Mouse (Mus musculus) spleen, embryonic (tissue): ENCODE measurements around the gene Rps15.
"Not testable (repeated sequence)": the region's sequence is repeated elsewhere in the genome, so short reads cannot be mapped to it uniquely, and the experiment has no call there.

Source experiments
- CTCF ChIA-PET: fragments of 350-600 bp; sonication (Branson Sonifier 250); formaldehyde crosslinking; loops from one replicate; lab custom pipeline; 2022; lab: Charles Lee

Gene Rps15

DNA sequence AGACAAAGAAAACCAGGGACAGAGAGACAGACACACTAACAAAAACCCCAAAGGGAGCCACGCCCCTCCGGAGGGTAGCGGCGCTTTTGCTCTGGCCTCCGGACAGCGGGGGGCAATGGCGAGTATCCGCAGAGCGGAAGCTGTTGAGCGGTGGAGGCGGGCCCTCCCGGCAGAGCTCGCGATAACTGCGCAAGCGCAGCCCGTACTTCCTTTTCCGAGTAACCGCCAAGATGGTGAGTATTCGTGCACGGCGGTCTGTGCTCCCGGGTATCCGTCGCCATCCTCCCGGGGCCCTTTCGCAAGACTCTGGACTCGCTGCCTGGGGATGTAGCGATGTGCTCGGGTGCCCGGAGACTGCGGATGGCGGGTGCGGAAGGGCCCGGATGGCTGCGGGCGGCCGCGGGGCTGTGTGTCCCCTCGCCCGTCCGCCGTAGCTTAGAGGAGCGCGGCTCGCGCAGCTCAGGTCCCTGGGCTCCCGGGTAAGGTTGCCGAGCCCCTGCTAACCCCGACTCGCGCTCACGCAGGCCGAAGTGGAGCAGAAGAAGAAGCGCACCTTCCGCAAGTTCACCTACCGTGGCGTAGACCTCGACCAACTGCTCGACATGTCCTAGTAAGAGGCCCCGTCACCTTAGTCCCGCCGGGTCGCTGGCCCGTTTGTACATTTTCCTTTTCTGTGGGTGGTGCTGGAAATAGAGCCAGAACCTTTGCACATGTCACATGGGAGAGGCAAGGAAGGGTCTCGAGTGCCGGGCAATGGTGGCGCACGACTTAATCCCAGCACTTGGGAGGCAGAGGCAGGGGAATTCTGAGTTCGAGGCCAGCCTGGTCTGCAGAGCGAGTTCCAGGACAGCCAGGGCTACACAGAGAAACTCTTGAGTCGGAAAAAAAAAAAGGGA, at the start of gene Rps15:
Rps15 (plus strand) TSS at position 203 of the 896 bp plus-strand sequence.
- CTCF ChIA-PET = interaction anchor here (1.2 to 1.5 kb wide), 2 partner anchors 7 to 25 kb away, joined by 3 read pairs; no protein-coding TSS in a partner anchor

DNA sequence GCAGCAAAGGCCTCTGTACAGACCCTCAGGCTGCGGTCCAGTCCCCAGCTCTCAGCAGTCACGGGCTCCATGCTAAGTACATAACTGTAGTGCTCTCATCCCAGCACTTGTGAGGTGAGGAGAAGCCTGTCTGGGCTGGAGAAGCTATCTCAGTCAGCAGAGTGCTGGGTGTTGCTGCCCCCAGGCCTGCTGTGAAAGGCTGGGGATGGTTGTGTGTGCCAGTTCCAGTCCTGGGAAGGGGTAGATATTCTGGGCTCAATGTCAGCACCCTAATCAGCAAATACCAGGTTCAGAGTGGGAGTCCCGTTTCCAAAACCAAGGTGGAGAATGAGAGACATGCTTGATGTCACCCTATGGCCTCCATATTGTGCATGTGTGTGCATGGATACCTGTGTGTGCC, 49.6 kb upstream of the Rps15 start:
- CTCF ChIA-PET = interaction anchor here (0.6 kb wide), 1 partner anchor 713 kb away, joined by 3 read pairs; no protein-coding TSS in a partner anchor

DNA sequence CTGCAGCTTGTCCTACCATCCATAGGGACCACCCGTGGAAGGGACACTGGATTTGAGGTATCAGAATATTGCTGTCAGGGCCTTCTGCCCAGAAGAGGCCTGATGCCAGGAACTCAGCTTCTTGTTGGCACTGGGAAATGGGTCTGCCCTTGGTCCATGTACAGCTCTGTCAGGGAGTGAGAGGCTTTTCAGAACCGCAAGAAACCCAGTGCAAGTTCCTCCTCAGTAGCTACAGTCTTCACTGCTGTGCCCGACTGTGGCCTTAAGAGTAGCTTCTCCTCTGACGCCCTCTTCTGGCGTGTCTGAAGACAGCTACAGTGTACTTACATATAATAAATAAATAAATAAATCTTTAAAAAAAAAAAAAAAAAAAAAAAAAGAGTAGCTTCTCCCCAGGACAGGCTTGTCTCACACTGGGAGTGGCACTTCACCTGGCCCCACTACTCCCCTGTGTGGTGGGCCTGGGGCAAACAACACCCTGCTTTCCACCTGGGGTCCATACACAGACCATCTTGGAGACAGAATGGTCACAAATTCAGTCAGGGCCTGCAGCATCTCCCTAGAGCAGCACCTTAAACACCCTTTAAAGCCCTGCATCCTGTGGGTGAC, 47.4 kb upstream of the Rps15 start:
- CTCF ChIA-PET = interaction anchor here (0.6 to 1.6 kb wide), 4 partner anchors 18 to 69 kb away, joined by 3 to 21 read pairs (median 10); no protein-coding TSS in a partner anchor

DNA sequence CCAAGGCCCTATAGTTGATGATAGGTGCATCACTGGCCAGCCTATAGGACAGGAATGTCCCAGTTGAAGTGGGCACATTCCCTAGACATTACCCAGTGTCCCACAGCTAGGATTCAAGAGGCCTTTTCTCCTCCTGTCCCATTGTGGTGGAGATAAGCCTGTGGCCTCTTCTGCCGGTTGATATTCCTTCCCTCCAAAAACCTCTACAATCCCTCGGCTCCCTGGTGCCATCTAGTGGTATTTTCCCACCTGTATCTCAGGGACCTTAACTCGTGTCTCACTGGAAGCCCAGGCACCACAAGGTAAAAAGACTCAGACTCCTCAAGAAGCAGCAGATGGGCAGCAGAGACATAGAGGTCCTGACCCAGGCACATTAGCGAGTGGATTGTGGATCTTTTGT, 46.7 kb upstream of the Rps15 start:
- CTCF ChIA-PET = interaction anchor here (0.9 to 1.6 kb wide), 2 partner anchors 17 to 70 kb away, joined by 3 to 16 read pairs; no protein-coding TSS in a partner anchor

GRCm38 (mm10) chr10:80247849-80248248, 44.4 kb upstream of the Rps15 start:
- CTCF ChIA-PET = interaction anchor here (1.6 kb wide), 1 partner anchor 47 kb away, joined by 4 read pairs; no protein-coding TSS in a partner anchor

- CTCF ChIA-PET = not testable (repeated sequence)
Measured at GRCm38 (mm10) chr10:80248437-80248836, 43.8 kb upstream of the Rps15 start.

DNA sequence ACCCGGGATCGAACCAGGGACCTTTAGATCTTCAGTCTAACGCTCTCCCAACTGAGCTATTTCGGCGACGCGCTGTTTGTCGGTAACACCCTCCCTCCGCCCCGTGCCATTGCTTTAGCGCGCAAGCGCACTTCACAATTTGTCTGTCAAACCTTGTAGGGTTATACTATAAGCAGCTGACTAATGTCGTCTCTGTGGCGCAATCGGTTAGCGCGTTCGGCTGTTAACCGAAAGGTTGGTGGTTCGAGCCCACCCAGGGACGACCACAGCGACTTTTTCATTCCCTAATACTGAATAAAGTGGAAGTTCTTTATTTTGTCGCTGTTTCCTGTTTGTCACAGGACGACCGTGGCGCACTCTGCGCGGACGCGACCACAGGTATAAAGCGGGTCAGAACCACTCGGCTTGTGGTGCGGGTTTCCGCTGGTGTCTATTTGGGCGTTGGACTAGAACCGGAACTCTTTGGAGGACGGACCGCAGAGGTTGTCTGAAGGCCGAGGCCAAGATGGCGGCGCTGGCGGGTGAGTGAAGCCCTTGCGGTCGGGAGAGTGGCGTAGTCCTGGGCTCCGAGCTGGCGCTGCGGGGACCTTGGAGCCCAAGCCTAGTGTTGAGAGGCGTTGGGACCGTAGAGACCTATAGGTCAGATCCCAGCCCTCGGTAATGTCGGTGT, 43.1 kb upstream of the Rps15 start, which contains the start of gene Ndufs7:
Ndufs7 (plus strand) TSS at position 151 of the 670 bp plus-strand sequence.
- CTCF ChIA-PET = no interaction called here

GRCm38 (mm10) chr10:80250059-80250458, 42.2 kb upstream of the Rps15 start:
- CTCF ChIA-PET = no interaction called here

DNA sequence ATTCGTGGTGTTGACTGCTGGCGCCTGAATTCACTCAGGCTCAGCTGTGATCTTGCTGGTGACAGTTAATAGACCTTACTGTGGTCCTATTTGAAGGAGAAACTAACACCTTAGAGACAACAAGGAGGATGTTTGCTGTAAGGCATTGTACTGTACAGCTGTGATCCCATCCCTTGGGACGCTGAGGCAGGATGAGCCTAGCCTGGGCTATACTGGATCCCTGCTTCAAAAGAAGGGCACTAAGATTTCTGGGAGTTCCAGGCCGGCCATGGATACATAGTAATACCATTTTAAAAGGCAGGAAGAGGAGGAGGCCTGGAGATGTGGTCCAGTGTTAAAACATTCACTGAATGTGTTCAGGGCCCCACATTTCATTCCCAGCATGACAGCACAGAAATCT, 41.7 kb upstream of the Rps15 start:
- CTCF ChIA-PET = no interaction called here

GRCm38 (mm10) chr10:80252011-80252410, 40.2 kb upstream of the Rps15 start:
- CTCF ChIA-PET = no interaction called here

- CTCF ChIA-PET = no interaction called here
Measured at GRCm38 (mm10) chr10:80252493-80253274, 39.6 kb upstream of the Rps15 start.

DNA sequence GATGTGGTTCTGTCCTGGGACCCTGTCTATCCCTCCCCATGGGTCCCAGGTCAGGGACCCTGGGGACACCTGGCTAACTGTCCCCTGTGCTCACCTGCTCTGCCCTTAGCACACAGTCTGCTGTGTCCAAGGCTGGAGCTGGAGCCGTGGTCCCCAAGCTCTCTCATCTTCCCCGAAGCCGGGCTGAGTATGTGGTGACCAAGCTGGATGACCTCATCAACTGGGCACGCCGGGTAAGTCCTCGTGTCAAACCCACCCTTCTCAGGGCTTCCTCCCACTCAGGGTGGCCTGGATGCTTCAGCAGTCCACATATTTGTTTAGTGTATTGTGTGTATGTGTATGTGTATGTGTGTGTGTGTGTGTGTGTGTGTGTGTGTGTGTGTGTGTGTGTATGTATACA, 38.7 kb upstream of the Rps15 start:
- CTCF ChIA-PET = no interaction called here

- CTCF ChIA-PET = no interaction called here
Measured at GRCm38 (mm10) chr10:80254331-80255297, 37.6 kb upstream of the Rps15 start.

GRCm38 (mm10) chr10:80255881-80256535, 36.2 kb upstream of the Rps15 start:
- CTCF ChIA-PET = no interaction called here

GRCm38 (mm10) chr10:80257936-80258335, 34.3 kb upstream of the Rps15 start:
- CTCF ChIA-PET = interaction anchor here (0.7 kb wide), 1 partner anchor 87 kb away, joined by 6 read pairs; no protein-coding TSS in a partner anchor

DNA sequence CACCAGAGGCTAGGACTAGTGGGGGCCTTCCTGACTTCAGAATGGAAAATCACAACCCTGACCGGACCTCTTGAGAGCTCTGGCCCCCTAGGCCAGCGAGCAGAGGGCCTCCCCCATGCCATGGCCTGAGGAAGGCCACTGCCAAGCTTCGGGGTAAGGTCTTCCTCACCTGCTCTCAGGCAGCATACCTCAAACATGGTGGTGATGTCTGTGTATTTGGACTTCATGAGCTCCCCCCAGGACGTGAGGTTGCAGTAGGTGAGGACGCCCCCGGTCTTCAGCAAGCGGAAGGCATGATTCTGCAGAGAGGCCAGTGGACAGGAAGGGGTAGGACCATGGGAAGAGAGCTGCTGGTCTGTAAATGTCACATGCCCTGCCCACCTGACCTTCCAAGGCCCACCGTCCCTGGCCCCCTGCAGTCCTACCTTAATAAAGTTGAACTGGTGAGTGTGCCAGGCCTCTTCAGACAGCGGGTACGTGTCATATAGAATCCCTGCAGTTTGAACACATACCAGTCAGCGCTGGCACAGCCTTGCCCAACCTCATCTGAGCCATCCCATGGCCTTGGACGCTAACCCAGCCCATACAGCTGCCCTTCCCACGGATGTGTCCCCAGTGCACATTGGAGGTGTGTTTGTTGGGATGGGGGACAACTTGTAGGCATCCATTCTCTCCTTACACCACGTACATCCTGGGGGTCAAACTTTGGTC, 33.3 kb upstream of the Rps15 start:
- CTCF ChIA-PET = no interaction called here

DNA sequence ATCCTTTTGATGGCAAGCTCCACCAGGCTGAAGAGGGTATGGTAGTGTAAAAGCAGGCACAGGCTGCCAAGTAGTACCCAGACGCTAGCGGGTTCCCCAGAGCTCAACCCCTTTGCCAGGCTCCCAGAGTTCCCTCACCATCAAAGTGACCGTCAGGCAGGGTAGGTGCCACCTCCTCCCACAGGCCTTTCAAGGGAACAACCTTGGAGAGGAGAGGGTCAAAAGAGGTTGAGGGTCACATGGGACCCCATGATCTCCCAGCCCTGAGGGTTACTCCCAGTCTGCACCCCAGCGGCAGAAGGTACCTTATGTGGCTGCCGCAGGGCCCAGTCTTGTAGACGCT, 32.8 kb upstream of the Rps15 start:
- CTCF ChIA-PET = no interaction called here

DNA sequence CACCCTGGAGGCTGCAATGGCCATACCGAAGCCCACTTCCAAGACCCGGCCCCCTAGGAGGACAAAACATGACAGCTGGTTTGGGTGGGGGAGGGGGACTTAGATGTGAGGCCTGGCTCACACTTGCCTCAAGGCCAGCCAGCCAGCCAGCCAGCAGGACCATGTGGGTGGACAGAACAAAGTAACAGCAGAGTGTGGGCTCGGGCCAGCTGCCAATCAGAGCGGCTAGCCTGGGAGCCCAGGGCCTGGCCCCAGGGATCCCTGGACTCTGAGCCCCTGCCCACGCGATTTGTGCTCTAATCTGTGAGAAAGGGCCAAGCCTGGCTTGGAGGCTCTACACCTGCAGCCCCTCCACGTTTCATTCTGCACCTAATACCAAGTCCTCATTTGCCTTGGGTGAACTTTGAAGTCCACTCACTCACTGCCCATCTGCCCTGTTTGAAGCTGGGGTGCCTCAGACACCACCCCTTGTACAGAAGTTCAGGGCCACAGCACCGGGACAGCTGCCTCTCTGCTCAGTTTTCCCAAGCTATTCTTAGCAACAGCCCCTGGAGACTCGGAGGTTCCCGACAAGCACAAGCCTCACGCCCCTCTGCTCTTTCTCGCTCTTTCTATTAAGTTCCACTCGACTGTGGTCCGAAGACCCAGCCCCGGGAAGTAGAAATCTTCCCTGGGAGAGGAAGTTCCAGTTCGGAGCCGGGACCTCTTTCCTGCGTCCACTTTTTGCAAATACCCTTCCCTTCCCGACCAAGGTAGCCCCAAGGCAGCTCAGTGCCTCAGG, 32.2 kb upstream of the Rps15 start:
- CTCF ChIA-PET = no interaction called here
